Mouse (Mus musculus) cerebellum, postnatal 36 days (tissue): Measurements from ENCODE around the gene Mmd2.

Source experiments
- DNase-seq, 2 experiments: peaks; one replicate each; pipeline ENCODE4 v3.0.0; 2021 to 2022; ENCODE audit warnings: mixed read lengths in 2 of 2

Mmd2 gene

DNA sequence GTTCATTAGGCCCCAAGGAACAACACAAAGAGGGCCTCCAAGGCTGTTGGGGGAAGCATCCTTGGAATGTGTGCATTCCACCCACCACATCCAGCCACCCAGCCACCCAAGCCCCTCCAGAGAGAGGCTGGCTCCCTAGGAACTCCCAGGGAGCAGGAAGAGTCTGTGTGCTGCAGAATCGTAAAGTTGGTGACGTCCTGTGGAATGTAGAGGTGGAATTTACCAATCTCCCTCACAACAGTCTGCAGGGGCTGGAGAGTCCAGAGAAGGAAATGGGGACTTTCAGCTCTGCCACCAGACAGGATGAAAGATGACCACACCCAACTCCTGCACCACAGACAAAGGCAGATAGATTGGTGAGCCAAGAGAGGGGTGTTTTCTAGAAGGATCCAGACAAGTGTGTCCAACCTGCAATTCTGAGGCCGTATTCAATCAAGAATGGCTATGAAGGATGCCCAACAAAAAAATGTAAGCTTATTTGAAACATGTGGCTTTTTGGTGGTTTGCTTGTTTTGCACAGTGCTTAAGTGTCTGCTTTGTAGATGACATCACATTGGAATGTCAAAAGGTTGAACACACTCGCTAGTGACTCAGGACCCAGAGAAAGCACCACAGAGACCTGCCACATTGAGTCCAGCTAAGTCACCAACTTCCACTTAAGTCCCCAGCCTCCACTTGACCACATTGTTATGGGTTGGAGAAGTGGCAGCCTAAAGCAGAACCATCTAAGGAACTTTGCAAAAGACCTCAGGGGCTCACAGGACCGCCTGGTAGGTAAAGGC, 63.4 kb downstream of the Mmd2 start:
- DNase-seq: no peak

GRCm38 (mm10) chr5:142537286-142537685, 71.3 kb downstream of the Mmd2 start:
- DNase-seq: no peak

DNA sequence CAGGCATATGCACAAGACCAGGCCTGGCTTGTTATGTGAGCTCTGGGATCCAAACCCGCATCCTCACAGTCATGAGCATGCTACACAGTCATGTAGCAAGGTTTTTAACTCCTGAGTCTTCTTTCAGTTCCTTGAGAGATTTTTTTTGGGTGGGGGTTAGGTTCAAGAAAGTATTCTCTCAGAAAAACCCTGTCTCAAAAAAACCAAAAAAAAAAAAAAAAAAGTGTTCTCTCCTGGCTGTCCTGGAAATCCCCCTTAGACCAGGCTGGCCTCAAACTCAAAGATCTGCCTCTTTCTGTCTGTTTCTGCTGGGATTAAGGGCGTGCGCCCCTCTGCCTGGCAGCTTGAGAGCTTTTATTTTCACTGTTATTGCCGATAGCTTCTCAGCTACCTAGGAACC, 73.2 kb downstream of the Mmd2 start:
- no peak for DNase-seq

DNA sequence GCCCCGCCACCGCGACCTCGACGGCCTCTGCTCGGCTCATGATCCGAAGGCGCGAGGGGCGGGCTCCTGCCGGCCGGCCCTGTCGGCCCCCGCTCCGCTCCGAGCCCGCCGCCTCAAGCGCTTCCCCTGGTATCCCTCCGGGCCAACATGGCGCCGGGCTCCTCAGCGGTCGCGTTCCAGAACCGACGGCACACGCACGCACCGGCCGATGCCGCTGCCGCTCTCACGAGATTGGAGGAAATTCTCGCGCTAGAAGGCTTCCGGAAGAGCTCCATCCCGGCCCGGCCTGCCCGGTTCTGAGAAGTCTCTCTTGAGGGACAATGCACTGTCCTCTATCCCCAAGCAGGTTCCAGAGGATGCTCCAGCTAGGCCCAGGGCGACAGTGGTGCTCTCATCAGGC, 78.7 kb downstream of the Mmd2 start, which contains the start of gene Papolb:
Gene Papolb, minus strand, starts transcription at position 162 of the 400 bp plus-strand sequence.
- DNase-seq: no peak

DNA sequence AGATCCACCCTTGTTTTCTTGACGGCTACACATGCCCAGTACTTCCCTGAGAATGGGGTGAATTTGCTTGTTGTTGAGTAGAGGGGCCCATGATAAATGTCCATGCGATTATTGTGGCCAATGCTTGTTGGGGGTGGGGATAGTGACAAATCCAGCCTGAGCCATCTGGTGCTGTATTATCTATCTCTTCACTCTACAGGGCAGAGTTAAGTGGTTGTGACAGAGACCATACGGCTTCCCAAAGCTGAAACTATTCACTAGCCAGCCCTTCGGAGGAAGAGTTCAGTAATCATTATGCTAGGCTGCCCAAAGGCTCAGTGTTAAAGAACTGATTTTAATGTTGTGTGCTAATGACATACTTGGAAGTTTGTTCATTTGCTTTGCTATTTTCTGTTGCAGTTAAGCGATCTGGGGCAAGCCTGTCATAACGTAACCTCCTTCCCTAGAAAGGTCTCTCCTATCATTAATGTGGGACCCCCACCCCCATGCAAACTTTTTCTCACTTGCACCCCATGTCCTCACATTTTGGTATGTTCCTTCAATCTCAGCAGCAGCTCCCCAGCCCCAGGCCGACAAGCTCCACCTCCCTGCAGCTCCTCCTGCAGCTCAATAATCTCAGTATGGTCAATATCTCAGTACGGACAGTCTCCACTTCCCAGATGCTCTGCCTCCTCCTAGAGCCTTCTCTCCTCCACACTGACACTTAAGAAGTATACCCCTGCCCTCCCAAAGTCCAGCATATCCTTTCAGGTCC, 83.7 kb downstream of the Mmd2 start:
- no peak for DNase-seq

GRCm38 (mm10) chr5:142521195-142521866, 87.3 kb downstream of the Mmd2 start:
- DNase-seq: no peak

DNA sequence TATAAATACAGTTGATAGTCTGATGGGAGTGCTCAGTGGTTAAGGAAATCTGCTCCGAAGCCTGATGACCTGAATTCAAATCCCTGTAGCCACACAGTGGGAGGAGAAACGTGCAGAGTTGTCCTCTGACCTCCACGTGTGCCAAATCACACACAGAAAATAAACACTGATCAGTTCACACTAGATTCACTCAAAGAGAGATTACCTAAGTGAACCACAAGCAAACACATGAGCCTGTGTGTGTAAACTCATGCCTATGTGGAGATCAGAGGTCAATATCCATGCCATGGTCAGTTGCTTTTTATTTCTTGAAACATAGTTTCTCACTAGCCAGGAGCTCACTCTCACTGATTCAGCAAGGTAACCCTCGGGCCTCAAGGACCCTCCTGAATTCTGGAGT, 88.2 kb downstream of the Mmd2 start:
- DNase-seq: no peak

DNA sequence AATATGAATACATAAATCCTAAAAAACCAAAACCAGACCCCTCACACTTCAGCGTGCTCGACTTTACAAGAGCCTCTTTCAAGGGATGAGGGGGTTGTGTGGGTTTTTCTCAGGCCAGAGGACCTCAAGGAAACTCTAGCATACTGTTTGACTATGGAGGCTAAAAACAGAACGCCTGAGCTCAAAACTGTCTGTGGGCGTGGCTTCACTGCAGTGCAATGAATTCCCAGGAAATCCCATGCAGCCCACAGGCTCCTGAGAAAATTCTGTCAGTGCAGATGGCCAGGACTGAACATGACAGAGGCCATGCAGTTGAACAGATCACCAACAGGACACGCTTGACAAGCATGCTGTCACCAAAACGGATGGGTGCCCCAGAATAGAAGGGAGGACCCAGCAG, 89.6 kb downstream of the Mmd2 start:
- DNase-seq: no peak
